Mouse (Mus musculus): Measurements from ENCODE around the gene Mgl2. TPM values are rescaled to one million over a fixed set of nuclear protein-coding genes. Genes with fewer than 3 reads are reported as not detected.

Gene Mgl2
- total and polyA plus RNA-seq, 3 experiments = 0.08 TPM; not detected in 2

GRCm38 (mm10) chr11:70170291-70170690 is 40.2 kb downstream of the Mgl2 start:
- 0 out of 4 replicates have a peak, but pooled peaks cover 2 to 5% of the 10 kb centered on the region in 2 experiments for H3K4me1 ChIP-seq (ENCODE audit: control insufficient read depth in 1 of 2, insufficient read depth in 2 of 2)
- no peak overlapping the region for H3K4me2 ChIP-seq (ENCODE audit: insufficient read depth, low read depth, poor library complexity, severe bottlenecking)
- DNase-seq (ENCODE audit: extremely low read depth) = no peak
- H3K4me3 ChIP-seq (replicated peaks in 1 of 3; ENCODE audit: low read depth in 2 of 3, low read length in 2 of 3, poor library complexity in 1 of 3) = no peak overlapping the region
- no peak overlapping the region for H3K27ac ChIP-seq (ENCODE audit: insufficient read depth, low read depth)
- in situ Hi-C loops (cut with MboI; ENCODE audit: low pct_ligation_motif_present, low pct_unique_long_range_greater_than_20kb, low sequenced_read_pairs) = no loop called here
- H3K9me3 ChIP-seq (replicated peaks; ENCODE audit: low read length) = peaks cover 2% of the 10 kb centered on the region
- no peaks in the 10 kb centered on the region for H3K36me3 ChIP-seq (replicated peaks in 1 of 2; ENCODE audit: control insufficient read depth in 1 of 2, insufficient read depth in 1 of 2, low read length in 1 of 2)
- H3K79me2 ChIP-seq (replicated peaks; ENCODE audit: control insufficient read depth, extremely low read depth, insufficient read depth, poor library complexity, severe bottlenecking) = no peaks in the 10 kb centered on the region
- peaks cover 41% of the 10 kb centered on the region for H3K27me3 ChIP-seq (replicated peaks)
- no peak overlapping the region for H3K9ac ChIP-seq (ENCODE audit: insufficient read depth, low read depth)
- dilution Hi-C loops (cut with MboI; ENCODE audit: extremely low pct_ligation_motif_present, extremely low pct_unique_long_range_greater_than_20kb, low sequenced_read_pairs) = no loop called here
- no peak for TF ChIP-seq NRF1 (IDR thresholded peaks at IDR 0.05; ENCODE audit: low read depth, low read length)
- TF ChIP-seq EP300 (IDR thresholded peaks at IDR 0.05; ENCODE audit: low read length) = no peak
- no peak for TF ChIP-seq TBP (conservative IDR thresholded peaks at IDR 0.05; ENCODE audit: low read depth, low read length)
- no peak for TF ChIP-seq ZKSCAN1 (IDR thresholded peaks at IDR 0.05; ENCODE audit: borderline replicate concordance, low read depth, low read length)

GRCm38 (mm10) chr11:70171181-70171580 is 41.1 kb downstream of the Mgl2 start:
- no peaks in the 10 kb centered on the region for H3K36me3 ChIP-seq (replicated peaks in 1 of 2; ENCODE audit: control insufficient read depth in 1 of 2, insufficient read depth in 1 of 2, low read length in 1 of 2)
- H3K4me2 ChIP-seq (ENCODE audit: insufficient read depth, low read depth, poor library complexity, severe bottlenecking) = no peak overlapping the region
- TF ChIP-seq PAX5 (IDR thresholded peaks at IDR 0.05; ENCODE audit: low read length) = no peak
- TF ChIP-seq UBTF (IDR thresholded peaks at IDR 0.05; ENCODE audit: low read depth, low read length) = no peak
- no peak for TF ChIP-seq RAD21 (IDR thresholded peaks at IDR 0.05; ENCODE audit: low read depth, low read length)
- TF ChIP-seq ZKSCAN1 (IDR thresholded peaks at IDR 0.05; ENCODE audit: borderline replicate concordance, low read depth, low read length) = no peak
- no peak for TF ChIP-seq SIN3A (IDR thresholded peaks at IDR 0.05; ENCODE audit: low read length)
- TF ChIP-seq TBP (conservative IDR thresholded peaks at IDR 0.05; ENCODE audit: low read depth, low read length) = no peak
- TF ChIP-seq KAT2A (IDR thresholded peaks at IDR 0.05; ENCODE audit: insufficient replicate concordance, low read length) = no peak
- no peak for TF ChIP-seq ZMIZ1 (IDR thresholded peaks at IDR 0.05; ENCODE audit: low read depth, low read length)
- TF ChIP-seq USF1 (IDR thresholded peaks at IDR 0.05; ENCODE audit: low read depth, low read length) = no peak
- no peak for TF ChIP-seq MXI1 (IDR thresholded peaks at IDR 0.05; ENCODE audit: low read depth, low read length)
- TF ChIP-seq JUND (conservative IDR thresholded peaks at IDR 0.05; ENCODE audit: low read depth, low read length) = no peak
- no peak for TF ChIP-seq ETS1 (conservative IDR thresholded peaks at IDR 0.05; ENCODE audit: low read depth, low read length)
- TF ChIP-seq CTCF (conservative IDR thresholded peaks at IDR 0.05 in 1 of 2, IDR thresholded peaks at IDR 0.05 in 1 of 2; ENCODE audit: low read depth in 2 of 2, low read length in 2 of 2) = no peak
- no peak for TF ChIP-seq SMC3 (IDR thresholded peaks at IDR 0.05; ENCODE audit: low read depth, low read length)
- TF ChIP-seq TCF12 (IDR thresholded peaks at IDR 0.05; ENCODE audit: low read depth, low read length) = no peak
- peaks cover 33% of the 10 kb centered on the region for H3K27me3 ChIP-seq (replicated peaks)
- dilution Hi-C loops (cut with MboI; ENCODE audit: extremely low pct_ligation_motif_present, extremely low pct_unique_long_range_greater_than_20kb, low sequenced_read_pairs) = no loop called here
- H3K4me1 ChIP-seq (ENCODE audit: control insufficient read depth in 1 of 2, insufficient read depth in 2 of 2) = 0 out of 4 replicates have a peak, but pooled peaks cover 2 to 5% of the 10 kb centered on the region in 2 experiments
- no peak overlapping the region for H3K4me3 ChIP-seq (replicated peaks in 1 of 3; ENCODE audit: low read depth in 2 of 3, low read length in 2 of 3, poor library complexity in 1 of 3)
- in situ Hi-C loops (cut with MboI; ENCODE audit: low pct_ligation_motif_present, low pct_unique_long_range_greater_than_20kb, low sequenced_read_pairs) = no loop called here
- peaks cover 8% of the 10 kb centered on the region for H3K9me3 ChIP-seq (replicated peaks; ENCODE audit: low read length)
- H3K79me2 ChIP-seq (replicated peaks; ENCODE audit: control insufficient read depth, extremely low read depth, insufficient read depth, poor library complexity, severe bottlenecking) = no peaks in the 10 kb centered on the region
- no peak overlapping the region for H3K9ac ChIP-seq (ENCODE audit: insufficient read depth, low read depth)
- no peak overlapping the region for H3K27ac ChIP-seq (ENCODE audit: insufficient read depth, low read depth)
- no peak for DNase-seq (ENCODE audit: extremely low read depth)

All from CH12.LX (cell line).